Mouse (Mus musculus) testis, adult 10 weeks (tissue): ENCODE results near the gene Mllt10. TPM values are rescaled to one million over a fixed set of nuclear protein-coding genes. Genes with fewer than 3 reads are reported as not detected.

ENCODE experiments used
- polyA plus RNA-seq: library from polyadenylated mRNA; stranded (reverse); fragments of 350-450 nt; fragmentation: Illumina TruSeq; extraction: RNeasy Lipid Tissue Mini Kit (QIAGEN cat#74804); gene quantifications from one replicate; pipeline ENCODE4 v1.2.3, GENCODE M21; 2014; ENCODE audit warnings: low read depth, low replicate concordance

Mllt10 gene
- 273 TPM for polyA plus RNA-seq

DNA sequence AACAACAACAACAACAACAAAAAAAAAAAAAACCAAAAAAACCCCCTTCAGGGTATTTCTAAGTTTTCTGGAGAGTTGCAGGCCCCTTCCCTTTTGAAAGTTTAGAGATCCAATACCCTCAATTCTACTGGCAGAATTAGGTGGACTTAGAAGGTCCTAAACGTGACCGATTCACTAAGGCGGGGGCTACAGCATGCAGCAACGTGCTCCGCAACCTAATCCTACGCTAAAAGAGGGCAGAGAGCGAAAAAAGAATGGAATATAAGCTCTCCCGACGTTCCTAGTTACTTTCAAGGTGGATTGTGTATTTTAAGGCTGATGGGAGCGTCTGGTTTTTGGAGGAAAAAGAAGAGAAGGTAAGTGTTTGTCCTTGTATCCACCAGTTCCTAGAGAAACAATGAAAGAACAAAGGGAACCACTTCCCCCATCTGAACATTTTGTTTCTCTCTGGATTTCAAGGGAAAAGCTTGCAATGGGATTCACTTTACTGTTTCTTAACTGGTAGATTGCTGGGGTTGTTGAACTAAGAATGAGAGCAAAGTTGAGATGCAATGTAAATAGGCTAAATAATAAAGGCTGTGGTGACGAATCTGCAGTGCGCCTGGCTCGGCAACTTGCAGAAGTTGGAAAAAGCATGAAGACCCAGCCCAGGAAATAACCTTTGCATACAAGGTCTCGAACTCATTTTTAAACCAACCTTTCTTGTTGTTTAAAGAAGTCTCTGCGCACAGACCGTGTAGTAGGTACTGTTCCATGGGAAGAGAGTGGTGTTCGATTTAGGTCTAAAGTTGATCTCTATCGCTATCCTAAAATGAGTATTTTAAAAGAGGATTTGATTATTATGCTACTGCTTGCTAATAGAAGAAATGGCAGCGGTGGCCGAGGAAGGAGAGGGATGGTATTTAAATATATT is at the start of gene Mllt10:
Mllt10 (plus strand) TSS at position 222 of the 913 bp plus-strand sequence.

DNA sequence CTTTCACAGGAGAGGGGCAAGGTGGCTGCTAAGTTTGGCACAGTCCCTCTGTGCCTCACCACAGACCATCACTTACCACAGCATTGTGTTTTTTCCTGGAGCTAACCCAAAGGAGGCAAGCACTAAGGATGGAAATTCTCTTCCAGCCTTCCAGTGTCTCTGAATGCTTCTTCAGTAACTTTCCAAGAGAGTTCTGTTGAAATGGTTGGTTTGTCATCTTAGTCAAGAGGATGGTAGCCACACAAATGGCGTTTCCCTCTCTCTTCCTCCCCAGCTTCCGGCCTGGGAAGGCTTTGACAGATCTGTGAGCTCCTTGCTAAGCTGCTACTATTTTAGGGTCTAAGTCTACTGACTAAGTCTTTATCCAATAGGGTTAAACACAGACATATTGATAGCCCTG is 17.5 kb upstream of the Mllt10 start, which contains the start of gene A930004D18Rik:
A930004D18Rik (minus strand) TSS at position 247 of the 400 bp plus-strand sequence.

GRCm38 (mm10) chr2:18048453-18049075 is 6.5 kb upstream of the Mllt10 start, which contains the start of gene Skida1:
Gene Skida1 (minus strand): TSS chr2:18049051.

Other genes starting within 250 kb of the Mllt10 start
- 43.5 TPM for gene H2al2a, start 58.3 kb upstream of the Mllt10 start, polyA plus RNA-seq
- 0.11 TPM for gene A930004D18Rik, start 17.5 kb upstream of the Mllt10 start, polyA plus RNA-seq
- gene Skida1, start 6.2 kb upstream of the Mllt10 start, polyA plus RNA-seq = 0.41 TPM